8 mouse cellular contexts compared by ENCODE assay signal in genomic region chr12:85151002-85151774, GRCm38 (mm10). TPM values are rescaled to one million over a fixed set of nuclear protein-coding genes. Genes with fewer than 3 reads are reported as not detected.
DNase-seq lines count a peak whose midpoint lies in the region; ATAC-seq and TF ChIP-seq lines count a peak whose summit lies in the region.

Rps6kl1 (minus strand) TSS chr12:85151264.

- intact Hi-C loops in heart, postnatal 10 days (cut with DNase I), result no loop called here

- no peak for TF ChIP-seq POLR2A in testis, adult 2 months (IDR thresholded peaks at IDR 0.05; ENCODE audit: control insufficient read depth, low read depth, low read length)

- peak; percentile 44 for ATAC-seq in embryonic facial prominence, embryonic 11.5 days (replicated peaks; ENCODE audit: insufficient number of reproducible peaks, low FRiP score, low TSS enrichment, low read depth)
- peak; percentile 76 for ATAC-seq in liver, embryonic 16.5 days (ENCODE audit: low read depth)
- ATAC-seq in neural tube, embryonic 14.5 days (ENCODE audit: low read depth), result peak; percentile 98

- H3K9ac ChIP-seq in embryonic facial prominence, embryonic 11.5 days (replicated peaks; ENCODE audit: low read length), result peak within 1 kb of the TSS; percentile 32; the same call in 1 of the 2 replicates
- H3K9ac ChIP-seq in liver, embryonic 16.5 days (ENCODE audit: low read depth, low read length), result peak within 1 kb of the TSS; percentile 24; the same call in 1 of the 2 replicates
- H3K9ac ChIP-seq in neural tube, embryonic 14.5 days (replicated peaks; ENCODE audit: low read depth, low read length), result peak within 1 kb of the TSS; percentile 77

- DNase-seq in testis, postnatal 10 days (ENCODE audit: low spot score), result no peak
- DNase-seq in embryonic facial prominence, embryonic 11.5 days (ENCODE audit: low spot score), result peak; percentile 56
- DNase-seq in heart, postnatal 10 days, result peak; percentile 46 to 48
- peak; percentile 79 to 81 for DNase-seq in layer of hippocampus, adult 2 months (ENCODE audit: low spot score in 2 of 2)
- DNase-seq in yolk sac, embryonic 10.5 days (ENCODE audit: low spot score), result peak; percentile 75

- H3K27me3 ChIP-seq in testis, adult 2 months (ENCODE audit: control insufficient read depth, insufficient read depth, low read length), result no peaks in the 10 kb centered on the region
- H3K27me3 ChIP-seq in embryonic facial prominence, embryonic 11.5 days (ENCODE audit: control insufficient read depth, insufficient read depth, low read length), result peaks cover 13% of the 10 kb centered on the region
- peaks cover 5% of the 10 kb centered on the region for H3K27me3 ChIP-seq in liver, embryonic 16.5 days (ENCODE audit: control insufficient read depth, insufficient read depth, low read depth, low read length)
- H3K27me3 ChIP-seq in neural tube, embryonic 14.5 days (ENCODE audit: control insufficient read depth, insufficient read depth, low read length), result no peaks in the 10 kb centered on the region

- TF ChIP-seq CTCF in testis, adult 2 months (IDR thresholded peaks at IDR 0.05; ENCODE audit: control insufficient read depth, insufficient read depth, insufficient replicate concordance, low read depth, low read length), result no peak
- no peak for TF ChIP-seq CTCF in layer of hippocampus, adult 2 months (conservative IDR thresholded peaks at IDR 0.05)

- H3K9me3 ChIP-seq in embryonic facial prominence, embryonic 11.5 days (replicated peaks; ENCODE audit: control insufficient read depth, low read length), result no peaks in the 10 kb centered on the region
- no peaks in the 10 kb centered on the region for H3K9me3 ChIP-seq in liver, embryonic 16.5 days (replicated peaks; ENCODE audit: control insufficient read depth, low read length)
- H3K9me3 ChIP-seq in neural tube, embryonic 14.5 days (ENCODE audit: control insufficient read depth, low read length), result no peaks in the 10 kb centered on the region

- peak within 1 kb of the TSS; percentile 33 for H3K4me2 ChIP-seq in embryonic facial prominence, embryonic 11.5 days (ENCODE audit: low read depth, low read length)
- H3K4me2 ChIP-seq in liver, embryonic 16.5 days (ENCODE audit: low read depth, low read length), result peak within 1 kb of the TSS; percentile 40
- H3K4me2 ChIP-seq in neural tube, embryonic 14.5 days (ENCODE audit: low read depth, low read length), result peak within 1 kb of the TSS; percentile 59

- H3K36me3 ChIP-seq in testis, adult 2 months (ENCODE audit: control insufficient read depth, insufficient read depth, low read length), result no peaks in the 10 kb centered on the region
- no peaks in the 10 kb centered on the region for H3K36me3 ChIP-seq in embryonic facial prominence, embryonic 11.5 days (replicated peaks; ENCODE audit: control insufficient read depth, insufficient read depth, low read depth, low read length)
- H3K36me3 ChIP-seq in liver, embryonic 16.5 days (ENCODE audit: control insufficient read depth, insufficient read depth), result no peaks in the 10 kb centered on the region
- no peaks in the 10 kb centered on the region for H3K36me3 ChIP-seq in neural tube, embryonic 14.5 days (ENCODE audit: control insufficient read depth, insufficient read depth, low read length)

- peak within 1 kb of the TSS; percentile 62 for H3K4me3 ChIP-seq in testis, adult 2 months (ENCODE audit: control insufficient read depth, low read depth, low read length)
- H3K4me3 ChIP-seq in embryonic facial prominence, embryonic 11.5 days (ENCODE audit: low read depth, low read length), result peak within 1 kb of the TSS; percentile 19
- peak within 1 kb of the TSS; percentile 84 for H3K4me3 ChIP-seq in layer of hippocampus, adult 2 months
- H3K4me3 ChIP-seq in liver, embryonic 16.5 days (ENCODE audit: low read depth, low read length), result peak within 1 kb of the TSS; percentile 14; the same call in 1 of the 2 replicates
- peak within 1 kb of the TSS; percentile 49 for H3K4me3 ChIP-seq in neural tube, embryonic 14.5 days (ENCODE audit: low read depth, low read length)

- peaks cover 13% of the 10 kb centered on the region for H3K4me1 ChIP-seq in testis, adult 2 months (ENCODE audit: control insufficient read depth, insufficient read depth, low read length)
- H3K4me1 ChIP-seq in embryonic facial prominence, embryonic 11.5 days (ENCODE audit: control insufficient read depth, insufficient read depth, low read length), result peaks cover 3% of the 10 kb centered on the region
- H3K4me1 ChIP-seq in liver, embryonic 16.5 days (ENCODE audit: control insufficient read depth, low read depth, low read length), result peaks cover 6% of the 10 kb centered on the region
- 0 out of 2 replicates have a peak, but pooled peaks cover 2% of the 10 kb centered on the region for H3K4me1 ChIP-seq in neural tube, embryonic 14.5 days (ENCODE audit: control insufficient read depth, insufficient read depth, low read length)

- H3K27ac ChIP-seq in testis, adult 2 months (ENCODE audit: control insufficient read depth, insufficient read depth, low read depth, low read length), result no peak within 1 kb of the TSS
- H3K27ac ChIP-seq in embryonic facial prominence, embryonic 11.5 days (replicated peaks; ENCODE audit: low read depth, low read length), result no peak within 1 kb of the TSS
- peak within 1 kb of the TSS; percentile 96 for H3K27ac ChIP-seq in layer of hippocampus, adult 2 months
- H3K27ac ChIP-seq in liver, embryonic 16.5 days (ENCODE audit: low read length), result no peak within 1 kb of the TSS
- peak within 1 kb of the TSS; percentile 48 for H3K27ac ChIP-seq in neural tube, embryonic 14.5 days (ENCODE audit: low read depth, low read length)

- 13% methylated on average over 28 of the region's 28 CpGs for WGBS in embryonic facial prominence, embryonic 11.5 days
- 11% methylated on average over 28 of the region's 28 CpGs for WGBS in liver, embryonic 16.5 days (ENCODE audit: insufficient replicate concordance)
- 16% methylated on average over 28 of the region's 28 CpGs for WGBS in neural tube, embryonic 14.5 days

RNA-seq across cellular contexts. Expression of gene Rps6kl1, which starts in this region (rescaled TPM):
- polyA plus RNA-seq in testis, adult 2 months (2012; rRNA removed), result 0.04 and 0.05 TPM in 2 replicates
- 1.3 and 1.6 TPM in 2 replicates for polyA plus RNA-seq in embryonic facial prominence, embryonic 11.5 days (2014; fragmentation: Nextera tagmentation; extraction: Ambion mirVana)
- 1 to 10 TPM; 3.2 to 3.8 TPM for total RNA-seq in heart, postnatal 10 days (2021)
- total RNA-seq in layer of hippocampus, adult 2 months (2021), result 10 to 100 TPM; 39.0 to 40.0 TPM
- polyA plus RNA-seq in liver, embryonic 16.5 days (2015; fragmentation: Nextera tagmentation; extraction: Ambion mirVana), result 0.55 and 0.85 TPM in 2 replicates
- polyA plus RNA-seq in neural tube, embryonic 14.5 days (2014; fragmentation: Nextera tagmentation; extraction: Ambion mirVana), result 22.1 and 28.3 TPM in 2 replicates

Comparison
In these comparisons a context has a peak if more than half of its experiments do, and no peak if none do; other contexts are left out.
1. RNA of gene Rps6kl1 (total RNA-seq): 39.0 to 40.0 TPM in layer of hippocampus, adult 2 months; 3.2 to 3.8 TPM in heart, postnatal 10 days; every median in the first group is over 4 times any median in the second.
2. Peak in ATAC-seq, H3K4me3 ChIP-seq, H3K9ac ChIP-seq and H3K4me2 ChIP-seq in liver, embryonic 16.5 days; RNA of the gene not detected or under 1 TPM.
3. H3K27ac ChIP-seq: peak in layer of hippocampus, adult 2 months (single experiment) and neural tube, embryonic 14.5 days (single experiment); none in testis, adult 2 months (single experiment), embryonic facial prominence, embryonic 11.5 days (single experiment) and liver, embryonic 16.5 days (single experiment).
4. H3K4me3 ChIP-seq: peak in every context shown above with its lines; median percentile 84 in layer of hippocampus, adult 2 months; 62 in testis, adult 2 months; 49 in neural tube, embryonic 14.5 days; 19 in embryonic facial prominence, embryonic 11.5 days; 14 in liver, embryonic 16.5 days.
5. ATAC-seq: peak in every context shown above with its lines; median percentile 98 in neural tube, embryonic 14.5 days; 76 in liver, embryonic 16.5 days; 44 in embryonic facial prominence, embryonic 11.5 days.
6. H3K9ac ChIP-seq: peak in every context shown above with its lines; median percentile 77 in neural tube, embryonic 14.5 days; 32 in embryonic facial prominence, embryonic 11.5 days; 24 in liver, embryonic 16.5 days.
7. Peak in every context shown above with its lines, with median percentiles within 50 percentile points of each other: H3K4me2 ChIP-seq.